Mouse (Mus musculus): ENCODE measurements around the gene Spz1.

Spz1 gene

GRCm38 (mm10) chr13:92578210-92578609, 2.2 kb upstream of the Spz1 start:
- DNase-seq = no peak

GRCm38 (mm10) chr13:92576688-92577087, 716 bp upstream of the Spz1 start:
- DNase-seq = no peak

- DNase-seq = no peak
Measured at GRCm38 (mm10) chr13:92559429-92559828, 16.5 kb downstream of the Spz1 start.

GRCm38 (mm10) chr13:92557229-92557628, 18.7 kb downstream of the Spz1 start:
- no peak for DNase-seq

- DNase-seq = no peak
Measured at GRCm38 (mm10) chr13:92556458-92557126, 19.4 kb downstream of the Spz1 start.

GRCm38 (mm10) chr13:92547093-92547492, 28.9 kb downstream of the Spz1 start:
- DNase-seq = no peak

- DNase-seq = no peak
Measured at GRCm38 (mm10) chr13:92540997-92541396, 35.0 kb downstream of the Spz1 start.

- DNase-seq = no peak
Measured at GRCm38 (mm10) chr13:92539126-92539525, 36.8 kb downstream of the Spz1 start.

- no peak for DNase-seq
Measured at GRCm38 (mm10) chr13:92533801-92534200, 42.2 kb downstream of the Spz1 start.

- no peak for DNase-seq
Measured at GRCm38 (mm10) chr13:92532216-92532615, 43.8 kb downstream of the Spz1 start.

- DNase-seq = no peak
Measured at GRCm38 (mm10) chr13:92531237-92531636, 44.7 kb downstream of the Spz1 start.

- DNase-seq = peak; percentile 96
Measured at GRCm38 (mm10) chr13:92530721-92531211, 45.2 kb downstream of the Spz1 start, which contains the start of gene Zfyve16. Gene Zfyve16, minus strand, starts transcription at chr13:92530868.

GRCm38 (mm10) chr13:92529828-92530720, 45.9 kb downstream of the Spz1 start:
- DNase-seq = no peak
